Mouse (Mus musculus) kidney, adult 18-20 months (tissue): ENCODE data around the gene Ppp2r3a.

Experiments
- DNase-seq: peaks from one replicate; pipeline ENCODE4 v3.0.0; 2021

The Ppp2r3a gene

DNA sequence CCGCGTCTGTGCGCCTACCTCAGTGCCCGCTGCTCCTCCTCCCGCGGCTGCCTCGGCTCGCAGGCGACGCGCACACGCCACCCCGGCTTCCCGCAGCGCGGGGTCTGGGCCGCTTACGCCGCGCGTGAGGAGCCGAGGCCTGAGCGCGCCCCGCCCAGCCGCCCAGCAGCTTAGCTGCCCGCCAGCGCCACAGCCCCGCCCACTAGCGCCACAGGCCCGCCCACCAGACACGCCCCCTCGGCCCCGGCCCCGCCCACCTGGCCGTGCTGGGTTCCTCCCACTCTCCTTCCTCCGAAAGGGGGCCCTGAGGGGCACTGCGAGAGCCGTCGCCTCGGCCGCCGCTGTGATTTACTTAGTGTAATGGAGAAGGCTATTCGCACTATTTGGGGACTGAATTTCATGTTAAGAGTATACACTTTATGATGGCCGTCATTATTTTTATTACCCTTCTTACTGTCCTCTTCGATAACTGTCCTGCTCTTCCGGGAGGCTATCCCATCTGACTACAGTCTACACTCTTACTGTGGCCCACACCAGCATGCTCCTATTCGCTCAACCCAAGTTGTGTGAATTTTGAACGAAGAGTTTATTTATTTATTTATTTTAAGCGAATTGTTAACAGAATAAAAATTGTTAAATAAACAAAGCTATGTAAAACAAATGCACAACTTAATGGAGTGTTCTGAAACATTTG lies at the start of gene Ppp2r3a:
Ppp2r3a (minus strand) TSS at position 152 of the 694 bp plus-strand sequence.
- DNase-seq, result peak; percentile 99

DNA sequence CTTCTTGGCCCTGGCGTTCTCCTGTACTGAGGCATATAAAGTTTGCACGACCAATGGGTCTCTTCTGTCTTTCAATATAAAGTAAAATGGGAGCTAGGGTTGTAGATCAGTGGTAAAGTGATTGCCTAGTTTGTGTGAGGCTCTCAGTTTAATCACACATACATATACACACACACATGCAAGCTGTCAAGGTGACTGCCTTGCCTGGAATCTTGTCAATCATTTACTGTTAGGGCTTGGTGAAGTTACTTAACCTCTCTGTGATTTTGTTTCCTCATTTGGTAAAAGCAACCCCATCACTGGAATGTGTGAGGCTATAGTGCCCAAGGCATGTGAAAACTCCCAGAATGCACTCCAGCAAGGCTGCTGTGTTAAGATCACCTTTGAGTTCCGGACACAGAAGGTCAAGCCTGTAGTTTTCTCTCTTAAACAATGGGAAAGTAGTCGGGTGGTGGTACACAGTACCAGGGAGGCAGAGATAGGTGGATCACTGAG lies 48.9 kb upstream of the Ppp2r3a start:
- peak; percentile 33 for DNase-seq

DNA sequence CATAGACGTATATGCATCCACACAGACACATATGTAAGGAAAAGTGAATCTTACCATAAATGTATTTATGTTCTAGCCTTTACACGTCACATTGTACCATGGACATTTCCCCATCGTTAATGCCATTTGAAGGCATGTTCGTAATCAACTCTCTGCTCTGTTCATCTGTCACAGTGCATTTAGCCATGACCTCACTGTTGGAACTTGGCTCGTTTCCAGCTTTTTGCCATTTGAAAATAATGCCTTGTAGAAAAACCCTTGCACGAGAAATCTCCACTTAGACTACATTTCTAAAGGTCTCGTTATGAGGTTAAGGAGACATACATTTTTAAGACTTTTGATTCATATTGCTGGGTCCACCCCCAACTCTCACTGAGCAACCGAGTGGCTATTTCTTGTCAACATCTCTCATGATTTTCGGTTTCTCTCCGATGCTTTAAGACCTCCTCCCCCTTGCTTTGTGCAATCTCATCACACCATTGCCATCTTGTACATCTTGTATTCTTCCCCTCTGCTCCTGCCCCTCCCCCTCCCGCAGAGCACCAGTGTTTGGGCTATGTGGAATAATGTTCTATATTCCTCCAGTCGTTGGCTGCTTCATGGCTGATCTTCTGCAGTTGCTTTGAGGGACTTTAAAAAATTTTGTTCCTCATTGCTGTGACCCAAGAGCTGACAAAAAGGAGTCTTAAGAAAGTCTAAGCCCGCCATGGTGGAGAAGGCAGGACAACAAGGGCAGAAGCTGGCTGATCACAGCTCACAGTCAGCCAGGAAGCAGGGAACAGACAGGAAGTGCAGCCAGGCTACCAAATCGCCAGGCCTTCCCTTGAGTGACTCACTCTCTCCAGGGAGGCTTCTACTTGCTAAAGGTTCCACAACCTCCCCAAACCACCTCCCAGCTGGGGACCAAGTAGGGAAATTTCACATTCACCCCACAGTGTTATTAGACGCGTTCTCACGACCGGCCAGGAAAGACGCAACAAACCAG lies 40.4 kb upstream of the Ppp2r3a start:
- peak; percentile 2 for DNase-seq

DNA sequence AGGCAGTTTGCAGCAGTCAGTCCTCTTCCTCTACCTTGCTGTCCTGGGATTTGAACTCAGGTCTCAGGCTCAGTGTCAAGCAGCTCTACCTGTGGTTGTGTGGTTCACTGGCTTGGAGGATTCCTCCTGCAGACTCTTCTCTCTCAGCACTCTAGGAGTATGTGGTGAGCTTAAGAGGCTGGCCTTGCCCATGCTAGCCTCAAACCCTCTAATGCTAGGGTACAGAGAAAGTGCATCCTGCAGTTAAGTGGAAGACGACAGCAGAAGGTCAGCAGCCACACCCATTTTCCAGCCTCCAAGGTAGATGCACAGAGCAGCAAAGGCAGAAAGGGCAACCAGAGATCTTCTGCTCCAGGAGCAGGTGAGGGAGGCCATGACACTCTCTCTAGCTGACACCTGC lies 39.3 kb upstream of the Ppp2r3a start:
- DNase-seq, result peak; percentile 1

DNA sequence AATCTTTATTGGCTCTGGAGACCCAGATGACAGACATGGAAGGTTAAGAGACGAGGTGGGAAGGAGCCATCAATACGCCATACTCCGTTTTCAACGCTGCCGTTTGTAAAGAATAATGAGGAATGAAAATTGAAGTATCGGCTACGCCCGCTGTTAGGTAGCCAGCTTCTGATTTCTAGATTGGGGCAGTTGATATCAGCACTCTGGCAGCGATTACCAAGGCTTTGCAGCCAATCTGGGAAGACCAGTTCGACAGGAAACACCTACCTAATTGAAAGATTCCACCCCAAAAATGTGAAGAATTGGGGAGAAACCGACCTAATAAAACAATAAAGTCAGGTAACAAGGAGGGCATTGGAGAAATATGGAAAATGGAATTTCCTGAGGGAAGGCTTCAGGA lies 38.2 kb upstream of the Ppp2r3a start:
- no peak for DNase-seq

DNA sequence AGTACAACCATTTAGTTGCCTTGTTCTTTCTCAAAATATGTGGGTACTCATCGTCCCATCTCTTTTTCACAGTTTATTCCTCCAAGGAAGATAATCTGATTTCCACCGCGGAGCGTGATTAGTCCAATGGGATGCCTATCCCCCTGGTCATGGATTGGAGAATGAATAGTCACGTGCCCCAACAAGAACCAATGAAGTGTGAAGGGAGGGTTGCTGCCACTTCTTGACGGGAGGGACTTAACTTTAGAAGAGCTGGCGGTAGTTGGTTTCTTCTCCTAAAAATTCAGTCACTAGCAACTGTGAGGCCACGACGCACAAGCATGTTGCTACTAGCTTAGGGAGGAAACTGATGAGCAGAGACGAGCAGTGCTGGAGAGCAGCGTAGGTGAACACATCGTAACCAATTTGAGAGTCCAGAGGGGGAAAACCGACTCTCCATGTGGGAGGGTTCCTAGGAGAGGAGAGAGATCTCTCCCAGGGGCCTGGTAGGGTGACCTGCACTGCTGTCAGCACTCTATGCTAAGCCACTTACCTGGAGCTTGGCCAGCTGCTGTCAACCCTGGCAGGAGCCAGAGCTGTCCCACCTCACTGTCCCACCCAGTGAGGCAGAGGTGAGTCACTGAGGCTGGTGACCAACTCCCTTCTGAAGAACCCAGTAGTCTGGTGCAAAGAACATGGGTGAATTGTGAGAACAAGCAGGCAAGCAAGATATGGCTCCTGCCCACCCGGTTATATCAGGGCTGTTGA lies 37.5 kb upstream of the Ppp2r3a start:
- DNase-seq, result no peak

DNA sequence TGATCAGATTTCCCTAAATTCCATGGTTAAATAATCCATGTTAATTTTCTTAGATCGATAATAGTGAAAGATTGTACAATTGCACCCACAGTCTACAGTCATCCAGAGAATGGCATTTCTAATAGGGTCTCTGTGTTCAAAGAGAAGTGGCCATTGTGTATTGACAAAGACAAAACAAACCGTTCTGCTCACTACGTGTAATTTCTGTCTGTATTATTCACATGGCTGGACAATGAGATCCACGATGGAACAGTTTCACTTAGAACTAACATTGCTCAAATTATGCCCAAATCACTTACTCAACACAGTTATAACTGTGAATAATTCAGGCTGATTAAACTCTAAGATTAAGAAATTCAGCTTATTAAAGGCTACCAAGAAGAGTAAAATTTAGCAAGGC lies 35.2 kb upstream of the Ppp2r3a start:
- no peak for DNase-seq

DNA sequence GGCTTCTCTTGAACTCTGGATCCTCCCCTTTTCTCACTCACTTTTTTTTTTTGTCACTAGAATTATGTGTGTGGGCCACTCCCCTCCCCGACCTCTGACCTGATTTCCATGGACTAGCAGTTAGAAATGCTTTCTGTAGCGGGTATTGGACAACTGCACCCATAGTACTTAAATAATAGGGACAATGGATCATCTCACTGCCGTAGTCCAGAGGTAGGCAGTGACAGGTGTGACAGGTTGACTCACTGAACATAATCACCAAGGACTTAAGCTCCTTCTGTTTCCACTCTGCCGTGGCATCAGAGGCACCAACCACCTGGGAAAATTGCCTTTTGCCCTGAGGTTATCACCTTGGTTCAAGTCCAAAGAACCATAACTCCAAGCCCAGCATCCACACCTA lies 32.5 kb upstream of the Ppp2r3a start:
- DNase-seq, result peak; percentile 40

DNA sequence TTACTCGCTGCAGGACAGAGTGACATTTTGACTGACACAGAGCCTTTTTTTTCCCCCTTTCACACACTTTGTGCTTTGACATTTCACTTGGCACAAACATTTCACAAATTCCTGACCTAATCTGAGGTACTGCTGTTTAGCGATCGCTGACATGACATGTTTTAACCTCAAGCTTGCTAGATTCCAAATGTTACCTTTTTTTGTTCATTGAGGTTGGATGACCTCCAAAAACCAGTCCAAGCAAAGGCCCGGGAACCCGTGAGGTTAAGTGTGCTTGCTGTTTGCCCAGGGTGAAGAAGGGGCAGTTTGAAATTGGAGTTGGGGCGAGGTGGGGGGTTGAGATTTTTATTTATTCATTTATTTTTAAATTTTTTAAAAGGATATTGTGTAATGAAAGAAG lies 31.1 kb upstream of the Ppp2r3a start:
- DNase-seq, result peak; percentile 24

DNA sequence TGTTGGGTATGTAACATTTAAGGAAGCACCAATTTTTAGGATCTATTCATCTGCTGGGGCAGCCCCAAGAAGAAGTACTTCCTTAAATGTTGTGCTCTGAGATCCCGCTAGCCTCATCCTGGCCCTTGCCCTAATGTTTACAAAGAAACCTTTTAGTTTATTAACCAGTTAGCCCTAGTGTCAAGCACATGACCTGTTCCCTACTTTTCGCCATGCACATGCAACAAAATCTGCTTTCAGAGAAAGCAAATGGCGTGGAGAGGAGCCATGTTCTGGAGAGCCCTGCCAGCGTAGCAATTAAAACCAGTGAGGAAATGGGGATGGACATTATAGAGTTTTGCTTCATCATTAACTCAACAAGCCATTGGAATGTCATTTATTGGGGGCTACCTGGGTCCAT lies 30.3 kb upstream of the Ppp2r3a start:
- peak; percentile 53 for DNase-seq

DNA sequence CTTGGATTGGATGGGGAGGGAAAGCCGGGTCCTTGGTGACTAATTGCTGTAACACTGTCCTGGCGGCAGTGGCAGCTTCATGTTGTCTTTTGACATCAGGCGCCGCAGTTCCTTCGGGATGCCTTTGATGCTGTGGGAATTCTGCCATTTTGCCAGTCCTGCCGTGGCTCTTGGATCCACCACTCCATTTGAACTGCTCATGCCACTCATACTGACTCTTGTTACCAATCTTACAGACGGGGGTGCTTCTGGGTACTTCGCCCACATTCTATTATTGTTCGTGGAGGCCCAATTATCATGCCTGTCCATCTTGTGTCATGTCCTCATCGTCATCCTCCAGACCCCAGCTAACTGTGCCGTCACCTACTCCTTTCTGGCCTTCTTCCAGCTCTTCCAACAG lies 29.7 kb upstream of the Ppp2r3a start:
- DNase-seq, result no peak

DNA sequence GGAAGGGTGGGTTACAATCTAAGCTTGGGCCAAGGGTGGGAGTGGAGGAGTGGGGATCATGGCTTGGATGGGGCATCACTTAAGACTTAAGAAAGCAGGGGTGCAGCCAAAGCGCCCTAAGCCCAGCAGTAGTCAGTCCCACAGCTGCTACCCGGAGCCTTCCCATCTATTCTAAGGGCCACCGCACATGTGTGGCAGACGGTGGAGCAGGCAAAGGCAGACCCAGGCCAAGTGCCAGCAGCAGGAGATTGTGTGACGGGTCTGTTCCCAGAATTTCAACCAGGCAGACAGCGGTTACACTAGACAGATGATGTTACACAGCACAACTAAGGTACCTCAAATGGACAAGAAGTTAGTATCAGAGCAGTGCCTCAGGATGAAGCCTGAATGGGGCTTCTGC lies 29.3 kb upstream of the Ppp2r3a start:
- no peak for DNase-seq

DNA sequence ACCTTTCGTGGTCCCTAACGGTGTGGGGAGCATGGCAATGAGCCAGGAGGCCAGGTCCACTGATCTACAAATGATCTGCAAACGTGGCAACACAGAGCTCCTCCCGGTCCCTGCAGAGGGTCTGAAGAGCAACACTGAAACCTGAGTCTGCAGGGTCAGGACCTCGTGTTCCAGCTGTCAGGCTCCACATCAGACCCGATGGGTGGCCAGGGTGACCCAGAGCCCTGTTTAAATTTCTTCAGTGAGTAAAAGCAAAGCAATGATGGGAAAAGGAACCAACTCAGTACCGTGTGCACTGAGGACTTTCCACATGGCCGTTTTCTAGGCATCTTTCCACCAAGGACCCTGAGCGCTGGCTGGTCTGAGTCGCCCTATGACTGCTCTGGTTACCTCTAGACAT lies 28.6 kb upstream of the Ppp2r3a start:
- DNase-seq, result peak; percentile 33

DNA sequence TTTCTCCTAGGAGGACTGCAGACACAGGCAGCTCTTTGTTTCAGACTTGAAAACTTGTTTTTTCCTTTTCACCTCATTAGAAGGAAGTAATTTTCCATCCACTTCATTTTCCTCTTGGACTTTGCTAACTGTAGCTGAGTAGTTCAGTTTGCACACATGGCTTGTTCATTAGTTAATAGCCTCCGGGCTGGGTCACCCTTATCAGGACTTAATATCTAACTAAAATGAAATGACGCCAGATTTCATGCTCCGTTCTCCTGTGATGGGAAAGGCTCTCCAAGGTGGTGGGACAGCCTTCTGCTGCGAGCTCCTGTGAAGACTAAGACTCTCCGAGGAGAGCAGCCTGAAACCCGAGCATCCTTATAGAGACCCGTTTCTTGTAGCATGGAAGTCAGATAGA lies 21.1 kb upstream of the Ppp2r3a start:
- peak; percentile 75 for DNase-seq

DNA sequence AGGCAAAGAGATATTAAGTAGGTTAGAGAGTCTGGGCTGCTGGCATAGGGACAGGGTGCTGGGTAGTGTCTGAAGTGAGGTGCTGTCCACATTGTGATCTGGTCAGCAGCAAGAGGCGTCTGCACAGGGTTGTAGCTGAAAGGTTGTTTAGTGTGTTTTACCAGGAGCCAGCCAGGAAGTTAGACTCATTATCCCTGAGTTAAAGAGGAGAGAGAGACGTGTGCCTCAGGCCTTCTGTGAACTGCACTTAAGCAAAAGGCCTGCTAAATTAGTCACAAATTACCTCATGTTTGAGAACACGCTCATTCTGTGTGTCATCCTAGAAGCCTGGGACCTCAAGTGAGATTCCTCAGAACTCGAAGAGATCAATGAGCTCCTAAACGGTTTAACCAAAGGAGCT lies 18.4 kb upstream of the Ppp2r3a start:
- DNase-seq, result peak; percentile 24

DNA sequence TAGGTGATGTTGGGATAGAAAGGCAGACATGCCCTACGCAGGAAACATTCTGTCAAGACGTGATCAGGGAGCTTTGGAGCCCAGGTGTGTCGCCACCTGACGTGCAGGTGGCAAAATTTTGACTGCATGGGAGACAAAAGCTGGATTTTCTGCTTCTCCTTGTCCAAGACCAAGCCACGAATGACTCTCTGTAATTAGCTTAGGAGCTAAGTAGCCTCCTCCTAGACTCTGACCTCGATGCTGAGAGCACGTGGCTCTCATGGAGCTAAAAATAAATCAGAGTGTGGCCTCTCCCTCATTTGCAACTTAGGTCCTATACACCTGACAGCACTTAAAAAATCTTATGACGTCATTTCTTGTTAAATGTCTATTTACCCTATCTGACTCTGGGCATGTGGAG lies 14.4 kb upstream of the Ppp2r3a start:
- DNase-seq, result peak; percentile 57

DNA sequence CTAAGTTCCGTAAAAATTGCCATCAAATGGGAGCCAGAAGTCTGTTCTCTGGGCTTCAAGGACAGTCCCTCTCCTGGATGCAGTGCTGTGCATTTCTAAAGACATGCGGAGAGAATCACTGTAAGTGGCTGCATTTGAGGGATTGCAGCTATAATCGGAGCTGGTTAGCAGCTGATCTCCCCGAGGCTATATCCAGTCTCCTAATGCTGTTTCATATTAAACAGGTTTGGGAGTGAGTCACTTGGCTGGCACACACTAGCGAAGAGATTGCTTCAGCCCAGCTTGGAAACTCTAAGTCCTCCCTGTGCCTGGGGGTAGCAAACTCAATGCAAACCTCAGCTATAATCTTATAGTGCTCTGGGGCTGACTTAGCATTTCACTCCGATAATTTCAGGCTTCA lies 14.0 kb upstream of the Ppp2r3a start:
- peak; percentile 56 for DNase-seq

DNA sequence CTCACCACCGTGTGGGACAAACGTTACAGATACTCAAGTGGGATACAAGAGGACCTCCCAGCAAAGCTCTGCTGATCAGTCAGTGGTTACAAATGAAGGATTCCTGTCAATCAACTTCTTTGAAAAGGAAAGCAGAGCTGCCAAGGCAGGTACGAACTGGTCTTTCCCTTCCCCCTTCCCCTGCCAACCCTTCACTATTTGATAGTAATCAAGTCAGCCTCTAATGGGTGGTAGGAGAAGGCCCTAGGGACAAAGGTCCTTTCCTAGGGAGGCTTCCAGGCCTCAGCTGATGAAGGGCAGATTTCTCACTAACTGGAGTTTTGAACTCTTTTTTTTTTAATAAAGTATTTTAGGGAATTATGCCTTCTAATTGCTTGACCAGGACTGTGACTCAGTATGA lies 11.2 kb upstream of the Ppp2r3a start:
- DNase-seq, result no peak

DNA sequence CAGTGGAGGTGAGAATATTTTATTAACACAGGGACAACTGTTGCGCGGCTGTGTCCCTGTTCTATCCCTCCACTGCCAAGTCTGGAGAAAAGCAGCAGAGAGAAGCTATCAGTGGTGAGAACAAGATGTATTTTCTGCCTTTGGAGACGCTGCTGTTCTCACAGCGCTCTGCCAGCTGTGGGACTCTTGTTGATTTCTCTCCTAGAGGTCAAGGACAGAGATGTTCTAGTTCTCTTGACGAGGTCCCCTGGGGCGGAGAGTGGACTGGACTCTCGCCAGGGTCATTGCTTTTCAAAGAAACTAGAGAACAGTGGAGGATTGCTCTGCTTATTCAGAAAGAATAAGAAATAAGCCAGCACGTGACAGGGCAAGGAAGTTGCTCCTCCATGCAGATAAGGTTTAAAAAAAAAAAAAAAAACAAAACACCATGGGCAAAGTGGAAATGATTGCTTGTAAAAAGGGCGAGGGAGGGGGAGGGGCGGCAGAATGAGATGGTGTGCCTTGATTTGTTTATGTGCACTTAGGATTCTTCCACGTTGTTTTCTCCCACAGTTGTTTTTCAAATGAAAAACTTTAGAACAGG lies 10.5 kb upstream of the Ppp2r3a start:
- peak; percentile 88 for DNase-seq

DNA sequence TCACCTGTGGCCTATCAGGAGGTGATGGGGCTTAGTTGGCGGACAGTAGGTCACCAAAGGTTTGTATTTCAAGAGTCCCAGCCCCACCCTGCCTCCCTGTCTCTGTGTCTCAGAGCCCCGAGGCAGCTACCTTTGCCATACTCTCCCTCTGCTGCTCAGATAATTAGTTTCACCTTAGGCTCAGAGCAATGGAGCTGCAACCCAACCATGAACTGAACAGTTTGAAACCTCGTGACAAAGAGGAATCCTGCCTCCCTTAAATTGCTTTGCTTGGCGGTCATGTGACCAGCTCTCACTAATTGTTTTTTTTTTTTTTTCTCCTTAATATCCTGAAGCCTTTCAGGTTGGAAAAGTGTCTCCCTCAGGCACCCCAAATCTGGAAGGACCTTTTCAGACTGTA lies 9.8 kb upstream of the Ppp2r3a start:
- DNase-seq, result peak; percentile 53

DNA sequence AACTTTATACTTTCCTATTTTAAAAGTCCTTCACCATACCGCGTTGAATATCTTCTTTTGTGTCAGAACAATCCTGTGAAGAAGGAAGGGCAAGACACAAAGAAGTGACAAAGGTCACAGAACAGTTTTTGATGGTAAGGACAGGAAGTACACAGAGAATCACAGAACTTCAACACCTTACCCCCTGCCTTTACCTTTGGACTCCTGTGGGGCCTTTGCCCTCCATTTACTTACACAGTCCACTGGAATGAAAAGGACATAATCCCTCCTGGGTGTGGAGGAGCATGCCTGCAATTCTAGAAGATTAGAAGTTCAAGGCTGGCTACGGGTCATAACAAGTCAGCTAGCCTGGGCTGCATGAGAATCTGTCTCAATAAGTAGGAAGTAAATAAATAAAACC lies 1.5 kb upstream of the Ppp2r3a start:
- DNase-seq, result no peak

DNA sequence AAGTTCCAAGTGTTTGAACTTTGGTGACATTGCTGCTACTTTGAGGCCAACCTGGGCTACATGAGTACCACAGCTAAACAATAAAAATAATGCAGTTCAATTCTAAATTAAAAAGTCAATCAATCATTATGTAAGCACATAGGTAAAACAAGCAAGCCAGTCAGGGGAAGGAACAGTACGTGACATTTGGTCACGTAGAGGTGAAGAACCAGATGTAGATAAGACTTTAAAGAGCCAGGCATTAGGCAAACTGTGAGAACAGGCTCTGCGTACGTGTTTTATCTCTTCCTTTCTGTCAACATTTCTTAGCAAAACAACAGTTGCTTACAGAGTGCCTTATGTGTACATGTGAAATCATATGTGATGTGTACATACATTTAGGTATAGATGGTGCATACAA lies 946 bp upstream of the Ppp2r3a start:
- no peak for DNase-seq
